Mouse (Mus musculus): ENCODE results near the gene Spred3. TPM values are rescaled to one million over a fixed set of nuclear protein-coding genes. Genes with fewer than 3 reads are reported as not detected.
A peak's percentile ranks its signal among the peaks of the same experiment; 100 is the strongest.
"Not testable (repeated sequence)": the region's sequence is repeated elsewhere in the genome, so short reads cannot be mapped to it uniquely, and the experiment has no call there.

The Spred3 gene
- polyA plus RNA-seq (2012; rRNA removed) (0.38 and 0.51 TPM in 2 replicates), polyA plus RNA-seq (2014; fragmentation: Nextera tagmentation; extraction: Ambion mirVana) (0.04 and 0.08 TPM in 2 replicates)

DNA sequence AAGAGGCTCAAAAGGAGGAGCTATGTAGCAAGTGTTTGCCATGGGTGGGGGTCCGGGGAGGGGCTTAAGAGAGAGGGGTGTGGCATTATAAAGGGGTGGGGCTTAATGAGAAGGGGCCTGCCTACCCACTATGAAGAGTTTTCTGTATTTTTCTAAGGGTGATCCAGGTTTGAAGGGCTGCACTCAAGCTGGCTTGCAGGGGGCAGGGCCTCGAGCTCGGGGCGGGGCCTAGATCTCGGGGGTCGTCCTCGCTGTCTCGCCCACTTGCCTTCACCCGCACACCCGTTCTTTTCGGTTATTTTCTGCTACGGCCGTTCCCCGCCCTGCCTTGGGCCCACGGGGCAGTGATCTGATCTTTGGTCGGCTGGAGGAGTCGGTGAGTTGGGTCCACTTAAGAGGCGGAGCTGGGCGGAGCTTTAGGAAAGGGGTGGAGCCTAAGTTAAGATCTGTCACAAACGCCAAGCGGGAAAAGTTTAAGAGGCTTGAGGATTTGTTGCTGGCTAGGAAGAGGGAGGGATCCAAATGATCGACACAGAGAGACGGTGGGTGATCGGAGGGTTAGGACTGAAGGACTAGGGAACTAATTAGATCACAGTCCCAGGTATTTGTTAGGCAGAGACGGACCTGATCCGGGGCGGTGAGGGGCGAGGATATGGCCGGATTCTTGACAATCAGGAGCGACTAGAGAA is at the start of gene Spred3, which contains the start of gene Ggn:
Spred3 (minus strand) TSS at position 346 of the 689 bp plus-strand sequence.
Ggn (plus strand) TSS at position 145 of the 689 bp plus-strand sequence.
- no peak within 1 kb of the TSS for H3K27ac ChIP-seq
- peak within 1 kb of the TSS; percentile 7; the same call in 1 of the 2 replicates for H3K9ac ChIP-seq (replicated peaks)
- peaks cover 54% of the 10 kb centered on the region for H3K27me3 ChIP-seq (ENCODE audit: control insufficient read depth, insufficient read depth, low read length)
- no peaks in the 10 kb centered on the region for H3K9me3 ChIP-seq (ENCODE audit: control insufficient read depth, low read length)
- WGBS (ENCODE audit: insufficient replicate concordance) = under 1% methylated on average over 30 of the region's 30 CpGs
- peaks cover 2 to 6% of the 10 kb centered on the region in 2 experiments; a peak in 1 of 4 replicates for H3K4me1 ChIP-seq (replicated peaks; ENCODE audit: control insufficient read depth in 2 of 2, insufficient read depth in 2 of 2, low read length in 1 of 2)
- H3K4me3 ChIP-seq (ENCODE audit: insufficient read depth in 1 of 2, low read depth in 2 of 2, low read length in 2 of 2) = peak within 1 kb of the TSS; percentile 35 to 53
- DNase-seq (ENCODE audit: low read depth in 3 of 3, low spot score in 3 of 3) (peak; percentile 52 to 71 (median 56)), ATAC-seq (ENCODE audit: insufficient read depth) (peak; percentile 53)
- peaks cover 7% of the 10 kb centered on the region for H3K36me3 ChIP-seq (replicated peaks; ENCODE audit: control insufficient read depth, insufficient read depth, low read depth)
- TF ChIP-seq EP300 (IDR thresholded peaks at IDR 0.05; ENCODE audit: low read depth) (no peak), CTCF (IDR thresholded peaks at IDR 0.05; ENCODE audit: low read depth) (no peak)
- H3K4me2 ChIP-seq (ENCODE audit: low read depth) = peak within 1 kb of the TSS; percentile 61

DNA sequence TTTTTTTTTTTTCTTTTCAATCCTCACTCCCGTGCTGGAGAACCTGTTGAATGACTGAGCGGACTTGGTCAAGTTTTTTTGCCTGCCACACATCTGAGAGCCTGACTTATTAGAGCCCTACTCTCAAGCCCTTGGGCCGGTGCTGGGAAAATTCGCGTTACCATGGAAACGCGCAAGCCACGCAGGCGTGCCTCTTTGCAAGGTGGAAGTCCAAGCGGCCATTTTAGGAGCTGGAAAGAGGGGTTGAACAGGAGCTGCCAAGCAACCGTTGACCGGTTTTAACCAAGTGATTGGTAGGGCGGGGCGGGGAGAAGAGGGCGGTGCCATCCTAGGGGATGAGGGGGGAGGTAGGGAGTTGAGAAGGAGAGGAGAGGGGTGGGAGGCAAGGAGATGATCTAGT is 44.6 kb upstream of the Spred3 start:
- 60% methylated on average over 15 of the region's 15 CpGs for WGBS (ENCODE audit: insufficient replicate concordance)
- no peak for ATAC-seq (ENCODE audit: insufficient read depth)
- TF ChIP-seq CTCF (IDR thresholded peaks at IDR 0.05; ENCODE audit: low read depth) (no peak), EP300 (IDR thresholded peaks at IDR 0.05; ENCODE audit: low read depth) (no peak)

GRCm38 (mm10) chr7:29214236-29214635 is 44.0 kb upstream of the Spred3 start:
- no peaks in the 10 kb centered on the region for H3K36me3 ChIP-seq (replicated peaks; ENCODE audit: control insufficient read depth, insufficient read depth, low read depth)
- H3K27ac ChIP-seq = no peak overlapping the region
- H3K9me3 ChIP-seq (ENCODE audit: control insufficient read depth, low read length) = no peaks in the 10 kb centered on the region
- WGBS (ENCODE audit: insufficient replicate concordance) = 44% methylated on average over 2 of the region's 2 CpGs
- H3K4me2 ChIP-seq (ENCODE audit: low read depth) = no peak overlapping the region
- no peak overlapping the region for H3K9ac ChIP-seq (replicated peaks)
- H3K4me3 ChIP-seq (ENCODE audit: insufficient read depth in 1 of 2, low read depth in 2 of 2, low read length in 2 of 2) = no peak overlapping the region
- H3K4me1 ChIP-seq (replicated peaks; ENCODE audit: control insufficient read depth in 2 of 2, insufficient read depth in 2 of 2, low read length in 1 of 2) = peaks cover 0 to 11% of the 10 kb centered on the region in 2 experiments; a peak in 2 of 4 replicates
- no peak for TF ChIP-seq EP300 (IDR thresholded peaks at IDR 0.05; ENCODE audit: low read depth)
- TF ChIP-seq CTCF (IDR thresholded peaks at IDR 0.05; ENCODE audit: low read depth) = no peak
- DNase-seq (ENCODE audit: low read depth in 3 of 3, low spot score in 3 of 3) (no peak), ATAC-seq (ENCODE audit: insufficient read depth) (no peak)
- no peaks in the 10 kb centered on the region for H3K27me3 ChIP-seq (ENCODE audit: control insufficient read depth, insufficient read depth, low read length)

More for the DNA sequence above, 44.6 kb upstream of the Spred3 start:
- H3K27ac ChIP-seq = no peak overlapping the region
- no peak overlapping the region for H3K4me2 ChIP-seq (ENCODE audit: low read depth)
- no peaks in the 10 kb centered on the region for H3K27me3 ChIP-seq (ENCODE audit: control insufficient read depth, insufficient read depth, low read length)
- H3K36me3 ChIP-seq (replicated peaks; ENCODE audit: control insufficient read depth, insufficient read depth, low read depth) = no peaks in the 10 kb centered on the region
- peaks cover 2% of the 10 kb centered on the region; the same call in 1 of the 2 replicates for H3K9me3 ChIP-seq (ENCODE audit: control insufficient read depth, low read length)
- no peak for DNase-seq (ENCODE audit: low read depth in 3 of 3, low spot score in 3 of 3)
- peaks cover 0 to 11% of the 10 kb centered on the region in 2 experiments; a peak in 2 of 4 replicates for H3K4me1 ChIP-seq (replicated peaks; ENCODE audit: control insufficient read depth in 2 of 2, insufficient read depth in 2 of 2, low read length in 1 of 2)
- H3K9ac ChIP-seq (replicated peaks) = no peak overlapping the region
- no peak overlapping the region for H3K4me3 ChIP-seq (ENCODE audit: insufficient read depth in 1 of 2, low read depth in 2 of 2, low read length in 2 of 2)

- no peaks in the 10 kb centered on the region for H3K9me3 ChIP-seq (ENCODE audit: control insufficient read depth, low read length)
- H3K27me3 ChIP-seq (ENCODE audit: control insufficient read depth, insufficient read depth, low read length) = no peaks in the 10 kb centered on the region
- H3K36me3 ChIP-seq (replicated peaks; ENCODE audit: control insufficient read depth, insufficient read depth, low read depth) = no peaks in the 10 kb centered on the region
- no peak for ATAC-seq (ENCODE audit: insufficient read depth)
- DNase-seq (ENCODE audit: low read depth in 3 of 3, low spot score in 3 of 3) = no peak
- H3K4me2 ChIP-seq (ENCODE audit: low read depth) = no peak within 1 kb of the TSS
- TF ChIP-seq CTCF (IDR thresholded peaks at IDR 0.05; ENCODE audit: low read depth) = no peak
- no peak for TF ChIP-seq EP300 (IDR thresholded peaks at IDR 0.05; ENCODE audit: low read depth)
- no peak within 1 kb of the TSS for H3K9ac ChIP-seq (replicated peaks)
- H3K4me3 ChIP-seq (ENCODE audit: insufficient read depth in 1 of 2, low read depth in 2 of 2, low read length in 2 of 2) = no peak within 1 kb of the TSS
- H3K27ac ChIP-seq = no peak within 1 kb of the TSS
- WGBS (ENCODE audit: insufficient replicate concordance) = 23% methylated on average over 20 of the region's 20 CpGs
- H3K4me1 ChIP-seq (replicated peaks; ENCODE audit: control insufficient read depth in 2 of 2, insufficient read depth in 2 of 2, low read length in 1 of 2) = peaks cover 0 to 11% of the 10 kb centered on the region in 2 experiments; a peak in 2 of 4 replicates
Measured at GRCm38 (mm10) chr7:29213675-29214082, 43.5 kb upstream of the Spred3 start, which contains the start of gene Catsperg1. Gene Catsperg1 (minus strand): TSS chr7:29214035.

DNA sequence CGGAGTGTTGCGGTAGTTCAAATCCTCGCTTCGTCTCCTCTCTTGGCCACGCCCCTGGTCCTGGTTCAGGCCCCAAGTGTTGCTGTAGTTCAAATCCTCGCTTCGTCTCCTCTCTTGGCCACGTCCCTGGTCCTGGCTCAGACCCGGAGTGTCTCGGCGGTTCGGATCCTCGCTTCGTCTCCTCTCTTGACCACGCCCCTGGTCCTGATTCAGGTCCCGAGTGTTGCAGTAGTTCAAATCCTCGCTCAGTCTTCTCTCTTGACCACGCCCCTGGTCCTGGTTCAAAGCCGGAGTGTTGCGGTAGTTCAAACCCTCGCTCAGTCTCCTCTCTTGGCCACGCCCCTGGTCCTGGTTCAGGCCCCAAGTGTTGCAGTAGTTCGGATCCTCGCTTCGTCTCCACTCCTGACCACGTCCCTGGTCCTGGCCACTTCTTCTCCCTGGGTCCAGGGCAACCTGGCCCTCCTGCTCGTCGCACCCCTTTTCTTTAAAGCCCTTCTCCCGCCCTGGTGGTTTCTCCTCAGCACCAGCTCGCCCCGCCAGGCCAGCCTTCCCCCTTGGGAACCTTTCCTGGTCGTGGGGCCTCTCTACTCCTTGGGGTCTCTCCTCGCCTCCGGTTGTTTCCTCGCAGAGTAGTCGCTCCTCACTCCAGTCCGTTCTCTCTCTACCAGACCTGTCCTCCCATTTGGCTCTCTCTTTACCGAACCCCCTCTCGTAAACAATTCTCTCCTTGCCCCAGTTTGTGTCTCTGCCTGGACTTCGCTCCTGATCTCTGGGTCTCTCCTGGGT is 42.8 kb upstream of the Spred3 start:
- H3K27me3 ChIP-seq (ENCODE audit: control insufficient read depth, insufficient read depth, low read length); DNase-seq (ENCODE audit: low read depth in 3 of 3, low spot score in 3 of 3); H3K27ac ChIP-seq; H3K4me3 ChIP-seq (ENCODE audit: insufficient read depth in 1 of 2, low read depth in 2 of 2, low read length in 2 of 2); H3K9me3 ChIP-seq (ENCODE audit: control insufficient read depth, low read length); H3K9ac ChIP-seq (replicated peaks); H3K36me3 ChIP-seq (replicated peaks; ENCODE audit: control insufficient read depth, insufficient read depth, low read depth); H3K4me2 ChIP-seq (ENCODE audit: low read depth); ATAC-seq (ENCODE audit: insufficient read depth): not testable (repeated sequence)
- peaks cover 0 to 11% of the 10 kb centered on the region in 2 experiments; a peak in 2 of 4 replicates for H3K4me1 ChIP-seq (replicated peaks; ENCODE audit: control insufficient read depth in 2 of 2, insufficient read depth in 2 of 2, low read length in 1 of 2)
- 36% methylated on average over 40 of the region's 40 CpGs for WGBS (ENCODE audit: insufficient replicate concordance)
